Mouse (Mus musculus): ENCODE measurements at regions not wholly inside any gene's neighbourhood (a gene's known extent, or its start where the extent isn't known, plus 50 kb on each side); places are given as distances from the start of the nearest gene placed in this dataset.
"Not testable (repeated sequence)": the region's sequence is repeated elsewhere in the genome, so short reads cannot be mapped to it uniquely, and the experiment has no call there.

GRCm38 (mm10) chr15:59744411-59744931 lies 271.9 kb downstream of the 4933412E24Rik start:
- intact Hi-C loops (cut with DNase I) = no loop called here
- DNase-seq = no peak

GRCm38 (mm10) chr15:59739197-59739596 lies 277.2 kb downstream of the 4933412E24Rik start:
- no peak for DNase-seq
- intact Hi-C loops (cut with DNase I) = no loop called here

- no peak for DNase-seq
- intact Hi-C loops (cut with DNase I) = no loop called here
Observed at GRCm38 (mm10) chr15:59737247-59737646, 279.2 kb downstream of the 4933412E24Rik start.

GRCm38 (mm10) chr15:59734376-59734775 lies 282.0 kb downstream of the 4933412E24Rik start:
- no peak for DNase-seq
- intact Hi-C loops (cut with DNase I) = no loop called here

- DNase-seq = no peak
- intact Hi-C loops (cut with DNase I) = no loop called here
Observed at GRCm38 (mm10) chr15:59733932-59734331, 282.5 kb downstream of the 4933412E24Rik start.

- DNase-seq = no peak
- intact Hi-C loops (cut with DNase I) = no loop called here
Observed at GRCm38 (mm10) chr15:59733031-59733810, 283.2 kb downstream of the 4933412E24Rik start.

GRCm38 (mm10) chr15:59731129-59731528 lies 285.3 kb downstream of the 4933412E24Rik start:
- intact Hi-C loops (cut with DNase I) = no loop called here
- no peak for DNase-seq

GRCm38 (mm10) chr15:59728817-59729560 lies 287.4 kb downstream of the 4933412E24Rik start:
- DNase-seq = no peak
- intact Hi-C loops (cut with DNase I) = no loop called here

GRCm38 (mm10) chr15:59728131-59728601 lies 288.2 kb downstream of the 4933412E24Rik start:
- intact Hi-C loops (cut with DNase I) = no loop called here
- no peak for DNase-seq

- intact Hi-C loops (cut with DNase I) = no loop called here
- DNase-seq = no peak
Observed at GRCm38 (mm10) chr15:59725881-59726280, 290.5 kb downstream of the 4933412E24Rik start.

GRCm38 (mm10) chr15:59722661-59723413 lies 293.6 kb downstream of the 4933412E24Rik start:
- DNase-seq = no peak
- intact Hi-C loops (cut with DNase I) = no loop called here

GRCm38 (mm10) chr15:59721420-59721819 lies 295.0 kb downstream of the 4933412E24Rik start:
- no peak for DNase-seq
- intact Hi-C loops (cut with DNase I) = no loop called here

- no peak for DNase-seq
- intact Hi-C loops (cut with DNase I) = no loop called here
Observed at GRCm38 (mm10) chr15:59721018-59721417, 295.4 kb downstream of the 4933412E24Rik start.

GRCm38 (mm10) chr15:59720149-59720548 lies 296.3 kb downstream of the 4933412E24Rik start:
- intact Hi-C loops (cut with DNase I) = no loop called here
- DNase-seq = no peak

- intact Hi-C loops (cut with DNase I) = not testable (repeated sequence)
Observed at GRCm38 (mm10) chr15:59719383-59720128, 296.9 kb downstream of the 4933412E24Rik start.

GRCm38 (mm10) chr15:59716872-59717271 lies 299.5 kb downstream of the 4933412E24Rik start:
- no peak for DNase-seq
- intact Hi-C loops (cut with DNase I) = no loop called here

More at GRCm38 (mm10) chr15:59719383-59720128, 296.9 kb downstream of the 4933412E24Rik start:
- not testable (repeated sequence) for DNase-seq

- intact Hi-C loops (cut with DNase I) = no loop called here
- DNase-seq = no peak
Observed at GRCm38 (mm10) chr15:59715951-59716350, 300.5 kb downstream of the 4933412E24Rik start.

GRCm38 (mm10) chr15:59713965-59714739 lies 302.3 kb downstream of the 4933412E24Rik start:
- intact Hi-C loops (cut with DNase I) = no loop called here
- no peak for DNase-seq

GRCm38 (mm10) chr15:59712077-59712752 lies 304.2 kb downstream of the 4933412E24Rik start:
- intact Hi-C loops (cut with DNase I) = no loop called here
- no peak for DNase-seq
